9 mouse cellular contexts compared by ENCODE assay signal in genomic region chr1:74041692-74042091, GRCm38 (mm10).
DNase-seq lines count a peak whose midpoint lies in the region; ATAC-seq lines count a peak whose summit lies in the region.
"Had no signal": no experiment of that assay in that cellular context is flagged by ENCODE, and none has a peak within 500 bp of the region (broad histone marks: within the 10 kb centered on the region; RNA-seq: fewer than 3 reads in every experiment).

No protein-coding gene starts in this region.

- no peaks in the 10 kb centered on the region for H3K9me3 ChIP-seq in hindbrain, embryonic 12.5 days (replicated peaks)
- no peaks in the 10 kb centered on the region for H3K9me3 ChIP-seq in hindbrain, embryonic 14.5 days (ENCODE audit: control insufficient read depth, low read length)
- no peaks in the 10 kb centered on the region for H3K9me3 ChIP-seq in limb, embryonic 13.5 days
- H3K9me3 ChIP-seq in forebrain, embryonic 15.5 days = no peaks in the 10 kb centered on the region

- no peaks in the 10 kb centered on the region for H3K36me3 ChIP-seq in hindbrain, embryonic 12.5 days
- no peaks in the 10 kb centered on the region for H3K36me3 ChIP-seq in hindbrain, embryonic 14.5 days (replicated peaks; ENCODE audit: control insufficient read depth, insufficient read depth)
- no peaks in the 10 kb centered on the region for H3K36me3 ChIP-seq in limb, embryonic 13.5 days
- H3K36me3 ChIP-seq in forebrain, embryonic 15.5 days = no peaks in the 10 kb centered on the region

- no peak for ATAC-seq in hindbrain, embryonic 12.5 days (ENCODE audit: low FRiP score)
- no peak for ATAC-seq in hindbrain, embryonic 14.5 days (ENCODE audit: low FRiP score)
- peak; percentile 60 for ATAC-seq in limb, embryonic 13.5 days (ENCODE audit: low FRiP score, low read depth)
- ATAC-seq in forebrain, embryonic 15.5 days (replicated peaks) = no peak

- peaks cover 9% of the 10 kb centered on the region for H3K27me3 ChIP-seq in hindbrain, embryonic 12.5 days
- 0 out of 2 replicates have a peak, but pooled peaks cover 3% of the 10 kb centered on the region for H3K27me3 ChIP-seq in hindbrain, embryonic 14.5 days (ENCODE audit: control insufficient read depth, insufficient read depth, low read length)
- H3K27me3 ChIP-seq in limb, embryonic 13.5 days = no peaks in the 10 kb centered on the region
- peaks cover 4% of the 10 kb centered on the region; the same call in 1 of the 2 replicates for H3K27me3 ChIP-seq in forebrain, embryonic 15.5 days

- H3K4me2 ChIP-seq in hindbrain, embryonic 12.5 days (replicated peaks) = 0 out of 2 replicates have a peak overlapping the region, but pooled peaks have one; percentile 17
- no peak overlapping the region for H3K4me2 ChIP-seq in hindbrain, embryonic 14.5 days (replicated peaks)
- peak overlapping the region; percentile 51 for H3K4me2 ChIP-seq in limb, embryonic 13.5 days (replicated peaks)
- no peak overlapping the region for H3K4me2 ChIP-seq in forebrain, embryonic 15.5 days (replicated peaks)

- intact Hi-C loops in gastrocnemius, postnatal 14 days (cut with DNase I; ENCODE audit: low total_unique reads) = no loop called here

- H3K4me3 ChIP-seq in hindbrain, embryonic 12.5 days = no peak overlapping the region
- H3K4me3 ChIP-seq in hindbrain, embryonic 14.5 days (replicated peaks; ENCODE audit: low read length) = no peak overlapping the region
- H3K4me3 ChIP-seq in brown adipose tissue, adult 24 weeks (ENCODE audit: insufficient read depth, low read depth, low read length) = no peak overlapping the region
- no peak overlapping the region for H3K4me3 ChIP-seq in limb, embryonic 13.5 days
- H3K4me3 ChIP-seq in forebrain, embryonic 15.5 days = no peak overlapping the region
- H3K4me3 ChIP-seq: erythroblast, embryonic 14.5 days had no signal

- 37% methylated on average over 8 of the region's 8 CpGs for WGBS in hindbrain, embryonic 12.5 days
- 40% methylated on average over 8 of the region's 8 CpGs for whole genome bisulfite sequencing in hindbrain, embryonic 14.5 days
- WGBS in limb, embryonic 13.5 days = 9% methylated on average over 8 of the region's 8 CpGs
- 61% methylated on average over 8 of the region's 8 CpGs for WGBS in forebrain, embryonic 15.5 days

- H3K27ac ChIP-seq in hindbrain, embryonic 12.5 days = peak overlapping the region; percentile 40
- no peak overlapping the region for H3K27ac ChIP-seq in hindbrain, embryonic 14.5 days
- peak overlapping the region; percentile 15 for H3K27ac ChIP-seq in brown adipose tissue, adult 24 weeks (replicated peaks; ENCODE audit: low read depth, low read length)
- H3K27ac ChIP-seq in limb, embryonic 13.5 days = peak overlapping the region; percentile 85
- H3K27ac ChIP-seq in forebrain, embryonic 15.5 days (replicated peaks) = no peak overlapping the region

- H3K4me1 ChIP-seq in hindbrain, embryonic 12.5 days = peaks cover 36% of the 10 kb centered on the region
- H3K4me1 ChIP-seq in hindbrain, embryonic 14.5 days (replicated peaks; ENCODE audit: control insufficient read depth, insufficient read depth, low read length) = peaks cover 17% of the 10 kb centered on the region
- peaks cover 37% of the 10 kb centered on the region for H3K4me1 ChIP-seq in brown adipose tissue, adult 24 weeks (ENCODE audit: control insufficient read depth, insufficient read depth, insufficient read length, low read length)
- peaks cover 78% of the 10 kb centered on the region for H3K4me1 ChIP-seq in limb, embryonic 13.5 days
- H3K4me1 ChIP-seq in forebrain, embryonic 15.5 days = peaks cover 18% of the 10 kb centered on the region

- no peak for DNase-seq in hindbrain, embryonic 14.5 days (ENCODE audit: low spot score)
- peak; percentile 80 for DNase-seq in fibroblast of lung, adult 2 months (ENCODE audit: low read depth)
- DNase-seq in gastrocnemius, postnatal 14 days = no peak
- no peak for DNase-seq in spleen, adult 18-20 months

- no peak overlapping the region for H3K9ac ChIP-seq in hindbrain, embryonic 12.5 days
- H3K9ac ChIP-seq in hindbrain, embryonic 14.5 days = no peak overlapping the region
- peak overlapping the region; percentile 43; the same call in 1 of the 2 replicates for H3K9ac ChIP-seq in limb, embryonic 13.5 days
- H3K9ac ChIP-seq in forebrain, embryonic 15.5 days (replicated peaks) = no peak overlapping the region

Comparison
In these comparisons a context has a peak if more than half of its experiments do, and no peak if none do; other contexts are left out.
1. H3K27ac ChIP-seq: peak in hindbrain, embryonic 12.5 days (single experiment), brown adipose tissue, adult 24 weeks (single experiment) and limb, embryonic 13.5 days (single experiment); none in hindbrain, embryonic 14.5 days (single experiment) and forebrain, embryonic 15.5 days (single experiment).
2. H3K4me2 ChIP-seq: peak in hindbrain, embryonic 12.5 days (single experiment) and limb, embryonic 13.5 days (single experiment); none in hindbrain, embryonic 14.5 days (single experiment) and forebrain, embryonic 15.5 days (single experiment).